Mouse (Mus musculus) right cerebral cortex, postnatal 36 days (tissue): Measurements from ENCODE around the gene Nmnat1.

Experiments used
- DNase-seq, 2 experiments: peaks; one replicate each; pipeline ENCODE4 v3.0.0; 2022; ENCODE audit warnings: low spot score in 2 of 2, mixed read lengths in 1 of 2

The Nmnat1 gene

DNA sequence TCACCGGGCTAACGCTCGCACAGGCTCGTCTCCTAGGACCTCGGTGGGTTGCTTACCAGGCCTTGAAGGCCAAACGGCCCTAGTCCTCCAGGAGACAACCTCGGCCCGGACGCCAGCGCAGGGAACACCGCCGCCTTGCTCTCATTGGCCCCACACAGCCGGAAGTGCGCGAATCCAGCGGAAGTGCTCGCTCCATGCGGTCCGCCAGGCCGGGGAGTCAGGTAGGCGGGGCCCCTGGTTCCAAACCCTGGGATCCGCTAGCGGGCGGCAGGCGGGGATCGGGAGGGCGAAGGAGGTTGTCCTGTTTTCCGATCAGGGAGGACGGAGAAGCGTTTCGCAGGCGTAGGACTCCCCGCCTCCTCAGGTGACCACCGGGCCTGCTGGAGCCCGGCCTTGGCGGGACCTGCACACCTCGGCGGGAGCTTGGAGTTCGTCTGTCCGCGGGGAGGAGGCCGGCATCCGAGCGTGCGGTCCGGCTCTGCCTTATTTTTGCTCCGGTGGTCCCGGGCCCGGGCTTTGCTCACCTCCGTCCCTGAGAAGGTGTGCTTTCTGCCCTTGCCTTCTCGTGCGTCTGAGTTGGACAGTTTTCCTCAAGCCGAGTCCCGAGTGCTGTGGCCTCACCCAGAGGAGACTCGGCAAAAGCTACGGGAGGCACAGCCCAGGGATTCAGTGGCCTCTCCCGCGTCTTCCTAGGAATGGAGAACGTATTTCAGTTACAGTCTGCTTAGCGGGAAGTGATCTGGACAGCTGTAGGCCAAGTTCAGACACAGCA lies at the start of gene Nmnat1, which contains the start of gene Lzic:
Gene Nmnat1 (minus strand): TSS at position 150 of the 772 bp plus-strand sequence.
Gene Lzic (plus strand): TSS at position 177 of the 772 bp plus-strand sequence.
- peak; percentile 87 for DNase-seq

DNA sequence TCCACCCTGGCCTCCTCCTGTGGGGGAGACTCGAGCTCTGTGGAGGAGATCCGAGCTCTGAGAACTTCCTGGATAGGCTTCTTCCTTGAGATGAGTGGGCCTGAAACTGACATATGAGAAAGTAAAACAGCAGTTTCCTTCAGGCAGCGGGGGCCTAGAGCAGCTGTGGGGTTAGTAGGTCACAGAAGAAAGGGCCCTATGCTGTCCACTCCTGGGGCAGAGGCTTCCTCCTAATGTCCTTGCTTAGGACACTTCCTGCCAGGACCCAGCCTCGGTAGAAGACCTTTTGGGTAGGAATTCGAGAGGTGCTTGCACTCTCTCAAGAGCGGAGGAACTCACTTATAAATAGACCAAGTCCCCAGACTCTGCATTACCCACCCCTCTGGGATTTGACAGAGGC lies 44.7 kb upstream of the Nmnat1 start:
- no peak for DNase-seq

DNA sequence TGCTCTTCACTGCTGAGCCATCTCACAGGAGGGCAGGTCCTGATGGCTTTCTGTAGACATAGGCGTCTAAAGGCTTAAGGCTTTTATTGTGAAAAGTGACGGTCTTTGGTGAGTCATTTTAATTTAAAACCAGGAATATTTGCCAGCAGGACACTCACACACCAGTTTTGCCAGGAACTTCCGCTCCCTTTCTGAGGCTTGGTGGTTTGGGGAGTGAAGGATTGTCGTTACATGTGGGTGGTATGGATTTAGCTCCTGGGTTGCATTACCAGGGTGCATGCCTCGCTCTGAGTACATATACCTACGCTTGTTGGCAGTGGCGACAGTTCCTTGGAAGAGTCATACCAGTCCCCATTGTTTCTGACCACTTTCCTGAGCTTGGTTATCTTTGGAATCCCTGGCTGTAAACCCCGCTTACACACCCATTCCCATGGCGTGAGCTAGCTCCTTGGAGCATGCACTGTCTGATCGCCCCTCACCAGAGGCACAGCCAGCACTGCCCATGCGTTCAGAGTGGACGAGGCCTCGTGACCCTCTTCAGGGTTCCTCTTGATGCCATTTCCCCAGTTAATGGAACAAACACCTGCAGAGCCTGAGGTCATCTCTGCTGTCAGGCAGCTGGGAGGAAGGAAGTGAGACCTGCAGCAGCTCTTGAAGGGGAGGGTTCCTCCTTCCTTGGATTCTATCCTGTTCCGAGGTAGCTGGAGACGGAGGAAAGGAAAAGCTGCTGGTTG lies 42.8 kb upstream of the Nmnat1 start:
- DNase-seq, result no peak

- DNase-seq, result no peak
Measured at GRCm38 (mm10) chr4:149526330-149526729, 41.3 kb upstream of the Nmnat1 start.

GRCm38 (mm10) chr4:149525811-149526210 lies 40.8 kb upstream of the Nmnat1 start:
- DNase-seq, result no peak

DNA sequence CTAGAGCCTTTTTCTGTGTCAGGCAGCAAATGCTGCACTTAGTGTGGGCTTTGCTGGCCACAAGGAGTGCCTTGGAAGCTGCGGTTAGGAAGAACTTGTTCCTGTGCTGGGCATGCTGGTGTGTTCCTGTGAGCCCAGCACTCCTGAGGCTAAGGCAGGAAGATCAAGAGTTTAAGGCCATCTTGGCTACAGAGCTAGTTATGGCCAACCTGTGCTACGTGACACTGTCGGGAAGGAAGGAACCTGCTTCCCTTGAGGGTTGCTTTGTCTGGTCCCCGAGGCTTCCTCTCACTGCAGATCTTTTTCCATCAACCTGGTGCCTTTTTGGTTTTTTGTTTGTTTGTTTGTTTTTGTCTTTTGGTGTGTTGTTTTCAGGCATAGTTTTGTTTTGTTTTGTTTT lies 40.2 kb upstream of the Nmnat1 start:
- DNase-seq, result no peak

DNA sequence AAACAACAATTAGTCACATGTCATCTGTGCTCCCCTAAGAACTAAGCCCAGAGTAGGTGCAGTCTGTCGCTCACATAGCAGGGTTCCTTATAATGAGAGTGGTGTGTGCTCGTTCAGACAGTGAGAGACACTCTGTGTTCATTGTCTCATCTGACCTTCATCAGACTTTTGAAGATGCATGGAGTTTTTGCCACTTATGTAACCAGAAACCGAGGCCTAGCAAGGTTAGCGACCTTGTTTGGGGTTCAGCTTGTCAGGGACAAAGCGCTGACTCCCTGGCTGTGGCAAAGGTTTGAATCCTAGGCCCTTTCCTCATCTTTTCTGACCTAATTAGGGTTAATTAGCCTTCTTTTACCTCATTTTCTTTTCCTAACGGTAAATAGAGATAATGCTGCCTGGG lies 39.0 kb upstream of the Nmnat1 start:
- DNase-seq, result no peak

DNA sequence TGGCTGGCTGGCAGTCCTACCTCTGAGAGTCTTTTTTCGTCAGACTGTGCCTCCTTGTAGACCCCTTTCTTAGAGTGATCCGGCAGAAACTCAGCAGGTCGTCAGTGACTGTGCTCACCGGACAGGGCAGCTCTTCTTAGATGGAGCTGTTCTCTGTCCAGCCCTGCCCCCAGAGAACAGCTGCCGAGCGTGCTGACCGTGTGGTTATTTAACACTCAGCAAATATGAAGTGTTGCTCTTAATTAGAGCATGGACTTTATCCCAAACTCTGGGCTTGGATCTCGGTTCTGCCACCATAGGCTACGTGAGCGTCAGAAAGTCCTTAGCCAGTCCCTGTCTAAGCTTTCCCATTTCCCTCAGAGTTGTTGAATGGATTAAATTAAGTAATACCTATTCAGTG lies 36.3 kb upstream of the Nmnat1 start:
- DNase-seq, result no peak

- no peak for DNase-seq
Measured at GRCm38 (mm10) chr4:149518351-149519220, 33.6 kb upstream of the Nmnat1 start.

DNA sequence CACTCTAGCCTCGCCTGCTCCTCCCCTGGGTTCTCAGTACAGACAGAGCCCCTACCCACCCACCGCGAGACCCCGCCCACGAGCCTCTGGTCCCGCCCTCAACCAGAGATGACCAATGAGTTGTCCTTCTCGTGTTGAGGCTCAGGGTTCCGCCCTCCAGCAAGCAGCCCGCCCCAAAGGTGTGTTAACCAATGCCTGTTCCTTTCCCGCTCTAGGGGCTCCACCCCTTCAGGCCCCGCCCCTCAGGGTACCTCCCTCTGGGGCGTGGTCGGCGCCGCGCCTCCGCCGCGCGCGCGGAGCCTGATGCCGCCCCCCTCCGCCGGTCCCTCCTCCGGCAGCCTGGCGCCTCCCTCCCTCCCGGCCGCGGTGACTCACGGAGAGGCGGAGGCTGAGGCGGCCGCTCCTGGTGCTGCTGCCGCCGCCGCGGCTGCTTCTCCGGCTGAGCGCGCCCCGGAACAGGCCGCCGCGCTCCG lies 32.9 kb upstream of the Nmnat1 start, which contains the start of gene Ctnnbip1:
Gene Ctnnbip1 (plus strand): TSS at position 369 of the 473 bp plus-strand sequence.
- peak; percentile 93 to 95 for DNase-seq

DNA sequence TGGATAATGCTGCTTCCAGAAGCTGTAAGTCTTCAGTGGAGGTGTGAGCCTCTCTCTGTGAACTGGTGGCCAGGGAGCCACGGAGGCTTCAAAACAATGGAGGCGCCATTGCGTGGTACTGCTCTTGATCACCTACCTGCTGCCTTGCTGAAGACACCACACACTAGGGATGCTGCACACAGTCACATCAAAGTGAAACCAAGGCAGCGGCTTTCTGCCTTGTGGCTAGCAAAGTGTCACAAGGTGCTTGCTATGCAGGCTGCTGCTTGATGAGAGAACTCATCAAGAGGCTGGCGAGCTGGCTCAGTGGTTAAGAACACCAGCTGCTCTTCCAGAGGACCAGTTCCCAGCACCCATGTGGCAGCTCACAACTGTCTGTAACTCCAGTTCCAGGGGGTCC lies 30.7 kb upstream of the Nmnat1 start:
- DNase-seq, result no peak

GRCm38 (mm10) chr4:149512072-149512471 lies 27.1 kb upstream of the Nmnat1 start:
- no peak for DNase-seq

- DNase-seq, result no peak
Measured at GRCm38 (mm10) chr4:149511221-149511646, 26.2 kb upstream of the Nmnat1 start.

DNA sequence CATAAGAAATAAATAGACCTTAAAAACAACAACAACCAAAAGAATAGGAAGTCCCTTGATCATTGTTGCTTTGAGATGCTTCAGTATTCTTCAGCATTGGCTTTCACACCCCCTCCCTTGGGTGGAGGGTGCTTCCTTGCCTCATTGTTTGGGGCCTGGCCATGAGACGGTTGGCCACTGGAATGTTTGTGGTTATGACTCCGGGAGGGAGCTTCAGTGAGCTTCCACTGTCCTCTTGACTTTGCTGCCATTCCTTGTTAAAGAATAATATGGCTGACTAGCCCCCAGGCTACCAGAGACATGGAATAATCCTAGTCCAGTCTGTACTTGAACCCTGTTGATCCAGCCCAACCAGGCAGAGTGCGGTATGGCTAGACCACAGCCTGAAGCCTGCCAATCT lies 21.9 kb upstream of the Nmnat1 start:
- no peak for DNase-seq

DNA sequence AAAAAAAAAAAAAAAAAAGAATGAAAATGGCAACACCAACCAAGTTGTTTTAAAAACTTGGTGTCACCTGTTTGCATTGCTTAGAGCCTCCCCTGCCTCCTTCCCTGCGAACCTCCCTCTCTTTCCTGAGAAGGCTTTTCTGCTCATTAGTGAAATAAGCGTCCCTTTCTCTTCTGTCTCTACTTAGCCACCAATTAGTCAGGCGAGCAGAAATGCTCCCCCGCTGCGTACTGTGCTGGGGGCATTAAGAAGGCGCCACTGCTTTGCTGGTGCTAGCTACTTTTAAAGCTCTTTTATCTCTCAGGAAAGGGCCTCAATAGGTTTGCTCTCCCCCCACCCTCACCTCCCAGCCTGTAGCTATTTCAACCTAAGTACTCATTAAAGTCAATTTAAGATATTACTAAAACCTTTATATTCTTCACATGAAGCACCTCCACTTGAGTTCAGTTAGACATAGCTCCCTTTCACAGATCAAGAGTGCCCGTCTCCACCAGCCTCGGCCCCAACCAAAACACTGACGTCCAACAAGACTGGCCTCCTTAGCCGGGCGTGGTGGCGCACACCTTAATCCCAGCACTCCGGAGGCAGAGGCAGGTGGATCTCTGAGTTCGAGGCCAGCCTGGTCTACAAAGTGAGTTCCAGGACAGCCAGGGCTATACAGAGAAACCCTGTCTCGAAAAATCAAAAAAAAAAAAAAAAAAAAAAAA lies 20.4 kb upstream of the Nmnat1 start:
- DNase-seq, result no peak

GRCm38 (mm10) chr4:149504858-149505257 lies 19.9 kb upstream of the Nmnat1 start:
- DNase-seq, result no peak

DNA sequence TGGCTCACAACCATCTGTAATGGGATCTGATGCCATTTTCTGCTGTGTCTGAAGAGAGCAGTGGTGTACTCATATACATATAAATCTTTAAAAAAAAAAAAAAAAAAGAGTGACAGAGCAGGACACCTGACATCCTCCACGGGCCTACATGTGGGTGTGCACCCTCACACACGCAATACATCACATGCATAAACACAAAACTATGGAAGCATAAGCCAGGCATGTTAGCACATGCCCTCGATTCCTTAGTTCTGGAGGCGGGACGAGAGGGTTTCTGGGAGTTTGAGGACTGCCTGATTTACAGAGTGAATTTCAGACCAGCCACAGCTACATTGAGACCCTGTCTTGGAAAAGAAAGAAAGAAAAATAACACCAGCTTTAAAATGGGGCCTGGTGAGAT lies 19.4 kb upstream of the Nmnat1 start:
- DNase-seq, result no peak

- no peak for DNase-seq
Measured at GRCm38 (mm10) chr4:149499790-149500189, 14.8 kb upstream of the Nmnat1 start.

DNA sequence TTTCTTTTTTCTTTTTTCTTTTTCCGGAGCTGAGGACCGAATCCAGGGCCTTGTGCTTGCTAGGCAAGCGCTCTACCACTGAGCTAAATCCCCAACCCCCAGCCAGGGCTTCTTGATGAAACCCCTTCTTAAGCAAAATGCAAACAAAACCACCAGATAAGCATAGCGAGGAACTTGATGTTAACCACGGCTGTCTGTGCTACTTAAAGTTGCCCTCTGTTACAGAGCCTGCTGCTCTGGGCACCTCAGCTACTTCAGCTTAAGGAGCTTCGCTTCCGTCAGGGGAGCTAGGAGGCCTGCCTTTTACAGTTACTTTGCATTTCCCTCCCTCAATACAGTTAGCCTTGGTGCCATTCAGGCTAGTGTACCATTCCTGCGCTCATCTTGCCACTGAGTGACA lies 13.9 kb upstream of the Nmnat1 start:
- no peak for DNase-seq

- DNase-seq, result peak in 1 of 2 experiments; percentile 9
Measured at GRCm38 (mm10) chr4:149496612-149497011, 11.6 kb upstream of the Nmnat1 start.

- no peak for DNase-seq
Measured at GRCm38 (mm10) chr4:149491151-149491550, 6.1 kb upstream of the Nmnat1 start.
